Mouse (Mus musculus) monocyte, adult 2 months (primary cell): Measurements from ENCODE around the gene Magi1.

ENCODE experiments used
- DNase-seq, 2 experiments: peaks; one replicate each; pipeline ENCODE4 v3.0.0; 2022; ENCODE audit warnings: low spot score in 2 of 2, low read depth in 1 of 2

The Magi1 gene

GRCm38 (mm10) chr6:94283318-94284061, at the start of gene Magi1:
TSS of gene Magi1 (minus strand) at chr6:94283917.
- DNase-seq, result peak in 1 of 2 experiments; percentile 5

- no peak for DNase-seq
Observed at GRCm38 (mm10) chr6:94327143-94327542, 43.4 kb upstream of the Magi1 start.

DNA sequence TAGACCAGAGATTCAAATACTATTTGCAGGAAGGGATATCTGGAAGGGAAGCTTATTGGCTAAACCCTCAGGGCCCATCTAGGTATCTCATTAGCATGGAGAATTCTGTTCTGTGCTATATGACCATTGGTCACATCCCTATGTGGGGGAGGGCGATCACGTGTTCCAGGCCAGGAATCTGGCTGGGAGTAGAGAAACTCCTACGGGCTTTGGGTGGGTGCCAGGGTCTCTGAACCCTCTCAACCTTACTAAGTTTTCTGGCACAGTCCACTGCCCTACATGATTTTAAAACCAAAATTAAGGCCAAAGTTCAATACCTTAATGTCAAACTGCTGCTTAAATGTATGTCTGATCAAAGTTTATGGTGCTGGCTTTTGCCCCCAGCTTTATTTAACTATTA, 33.2 kb upstream of the Magi1 start:
- DNase-seq, result no peak

DNA sequence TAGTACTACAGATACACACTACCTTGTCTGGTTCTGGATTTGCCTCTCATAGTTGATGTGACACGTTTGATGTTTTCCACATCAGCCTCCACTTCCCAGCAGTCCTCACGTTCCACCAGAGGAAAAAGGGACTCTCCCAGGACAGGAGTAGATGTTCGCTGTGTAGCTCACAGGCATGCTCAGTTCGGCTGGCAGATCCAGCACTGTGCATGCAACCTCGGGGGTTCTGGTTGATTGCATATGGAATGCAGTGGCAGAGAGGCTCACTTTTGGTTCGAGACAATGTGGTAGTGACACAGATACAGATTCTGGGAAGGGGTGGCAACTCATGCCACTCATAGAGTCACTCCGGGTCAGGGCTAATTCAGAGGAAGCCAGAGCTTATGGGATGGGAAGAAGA, 28.6 kb upstream of the Magi1 start:
- no peak for DNase-seq

DNA sequence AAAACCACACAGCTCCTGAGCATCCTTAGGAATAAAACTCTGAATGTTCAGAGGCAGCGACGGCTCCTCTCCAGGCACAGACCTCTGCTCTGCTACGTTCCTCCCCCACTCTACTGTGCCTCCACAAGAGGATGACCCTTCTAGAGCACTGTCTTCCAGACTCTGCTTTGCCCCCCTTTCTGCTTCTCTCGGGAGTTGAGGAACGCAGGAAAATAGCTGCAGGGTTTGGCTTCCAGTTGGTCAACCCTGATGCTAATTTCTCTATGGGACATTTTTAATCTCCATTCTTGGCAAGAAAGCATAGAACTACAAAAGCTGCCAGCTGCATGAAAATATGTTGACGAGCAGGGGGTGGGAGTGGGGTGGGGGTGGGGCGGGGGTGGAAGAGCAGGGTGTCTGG, 24.8 kb upstream of the Magi1 start:
- DNase-seq, result no peak

DNA sequence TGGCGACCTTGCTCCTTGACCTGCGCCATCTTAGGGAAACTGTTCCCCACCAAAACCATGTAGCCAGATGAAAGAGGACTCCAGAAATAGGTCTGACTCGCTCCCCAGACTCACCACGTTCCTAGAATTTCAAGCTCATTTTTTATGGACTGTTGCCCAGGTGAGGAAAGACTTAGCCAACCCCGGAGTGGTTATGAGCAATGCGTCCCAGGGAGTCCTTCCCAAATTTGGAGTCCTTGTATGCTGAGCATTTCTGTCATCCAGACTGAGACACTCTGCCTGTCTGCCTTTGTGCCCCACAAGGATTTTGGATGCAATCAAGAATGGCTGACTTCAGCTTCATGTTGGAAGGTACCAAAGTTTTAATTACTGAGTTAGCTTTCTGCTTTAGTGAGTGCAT, 19.8 kb upstream of the Magi1 start:
- no peak for DNase-seq

DNA sequence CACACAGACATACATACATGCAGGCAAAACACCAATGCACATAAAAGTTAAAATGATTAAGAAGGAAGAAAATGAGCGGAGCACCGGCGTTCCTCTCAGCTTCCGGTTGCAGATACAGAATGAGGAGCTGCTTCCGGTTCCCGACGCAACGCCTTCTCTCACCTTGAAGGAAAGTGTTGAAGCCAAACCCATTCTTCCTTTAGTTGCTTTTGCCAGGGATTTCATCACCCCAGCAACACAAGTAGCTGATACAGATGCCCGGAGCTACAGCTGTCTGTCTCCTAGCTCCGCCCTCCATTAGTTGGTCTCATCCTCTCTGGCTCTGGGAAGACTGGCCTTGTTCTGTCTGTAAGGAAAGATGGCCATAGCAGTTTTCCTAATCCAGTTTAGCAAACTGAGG, 18.1 kb upstream of the Magi1 start:
- no peak for DNase-seq

DNA sequence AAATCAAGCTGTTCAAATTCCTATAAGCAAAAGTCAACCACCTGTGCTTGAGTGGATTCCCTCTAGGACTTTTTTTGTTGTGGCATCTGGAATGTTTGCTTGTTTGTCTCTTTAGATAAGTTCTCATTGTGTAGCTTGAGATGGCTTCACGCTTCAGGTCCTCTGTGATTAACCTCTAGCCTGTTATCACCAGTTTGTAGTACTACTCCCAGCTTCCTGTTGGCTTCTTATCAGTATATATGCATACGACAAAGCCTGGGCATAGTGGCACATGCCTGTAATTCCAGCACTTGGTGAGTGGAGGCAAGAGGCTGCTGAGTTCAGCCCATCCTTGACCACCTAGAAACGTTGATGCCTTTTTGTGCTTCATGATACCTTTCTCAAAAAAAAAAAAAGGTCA, 16.8 kb upstream of the Magi1 start:
- DNase-seq, result no peak

- no peak for DNase-seq
Observed at GRCm38 (mm10) chr6:94287387-94287786, 3.7 kb upstream of the Magi1 start.

DNA sequence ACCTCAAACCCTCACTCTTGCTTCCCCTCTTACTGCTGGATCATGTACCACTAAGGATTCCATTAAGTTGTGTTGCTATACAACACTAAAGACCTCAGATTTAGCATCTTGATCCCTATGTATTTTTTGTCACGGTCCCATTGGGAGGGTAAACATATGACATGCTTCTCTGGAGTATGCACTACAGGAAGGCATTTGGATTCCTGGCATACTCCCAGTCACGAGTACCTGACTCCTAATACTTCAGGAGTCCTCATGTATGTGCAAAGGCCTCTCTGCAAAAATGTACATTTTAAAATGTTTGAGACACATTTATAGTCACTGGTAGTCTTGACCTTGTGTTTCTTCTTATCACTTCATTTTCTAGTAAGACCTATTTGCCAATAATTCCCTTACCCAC, 2.8 kb upstream of the Magi1 start:
- no peak for DNase-seq

- no peak for DNase-seq
Observed at GRCm38 (mm10) chr6:94284089-94284825, 540 bp upstream of the Magi1 start.

GRCm38 (mm10) chr6:94282301-94283241, 1.1 kb downstream of the Magi1 start:
- no peak for DNase-seq

- no peak for DNase-seq
Observed at GRCm38 (mm10) chr6:94281606-94282280, 2.0 kb downstream of the Magi1 start.

DNA sequence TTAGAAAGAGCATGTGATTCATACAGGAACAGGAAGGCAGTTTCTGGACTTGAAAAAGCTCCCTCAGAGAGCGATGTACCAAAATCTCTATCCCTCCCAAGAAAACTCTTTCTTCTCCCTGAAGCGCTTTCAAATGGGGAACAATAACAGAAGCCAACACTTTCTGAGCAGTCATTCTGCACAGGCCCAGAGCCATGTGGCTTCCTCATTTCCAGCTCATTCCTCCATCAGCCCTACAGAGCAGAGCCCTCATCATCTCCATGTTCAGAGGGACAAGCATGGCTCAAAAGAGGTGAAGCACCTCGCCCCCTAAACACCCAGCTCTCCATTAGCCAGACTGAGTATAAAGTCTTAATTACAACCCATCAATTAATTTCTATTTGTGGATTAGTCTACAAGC, 9.8 kb downstream of the Magi1 start:
- DNase-seq, result no peak

DNA sequence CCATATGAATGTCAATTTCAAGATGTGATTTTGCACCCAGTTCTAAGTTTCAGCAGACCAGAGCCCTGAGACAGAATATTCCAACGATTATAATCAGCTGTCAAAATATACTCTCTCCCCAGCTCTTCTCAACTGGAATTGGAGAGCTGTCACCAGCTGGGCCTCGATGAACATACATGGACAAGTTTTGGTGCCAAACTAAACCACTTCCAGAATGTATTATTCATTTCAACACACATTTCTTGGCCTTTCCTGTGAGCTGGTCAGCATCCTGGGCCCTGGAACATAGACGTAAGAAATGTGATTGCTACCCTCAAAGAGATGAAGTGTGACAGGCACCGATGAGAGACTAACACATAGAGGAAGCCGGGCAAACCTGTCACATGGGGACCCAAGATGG, 13.7 kb downstream of the Magi1 start:
- DNase-seq, result no peak

DNA sequence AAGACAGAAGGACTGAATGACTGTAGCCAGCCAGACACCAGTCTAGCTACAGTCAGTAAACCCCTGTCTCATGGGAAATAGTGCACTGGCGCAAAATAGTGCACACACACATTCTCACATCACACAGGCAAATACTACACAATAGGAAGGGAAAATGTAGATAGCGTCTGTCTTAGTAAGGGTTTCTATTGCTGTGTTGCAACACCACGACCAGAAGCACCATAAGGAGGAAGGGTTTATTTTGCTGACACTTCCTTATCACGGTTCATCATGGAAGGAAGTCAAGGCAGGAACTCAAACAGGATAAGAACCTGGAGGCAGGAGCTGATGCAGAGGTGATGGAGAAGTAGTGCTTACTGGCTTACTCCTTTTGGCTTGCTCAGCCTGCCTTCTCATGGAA, 14.5 kb downstream of the Magi1 start:
- DNase-seq, result no peak

DNA sequence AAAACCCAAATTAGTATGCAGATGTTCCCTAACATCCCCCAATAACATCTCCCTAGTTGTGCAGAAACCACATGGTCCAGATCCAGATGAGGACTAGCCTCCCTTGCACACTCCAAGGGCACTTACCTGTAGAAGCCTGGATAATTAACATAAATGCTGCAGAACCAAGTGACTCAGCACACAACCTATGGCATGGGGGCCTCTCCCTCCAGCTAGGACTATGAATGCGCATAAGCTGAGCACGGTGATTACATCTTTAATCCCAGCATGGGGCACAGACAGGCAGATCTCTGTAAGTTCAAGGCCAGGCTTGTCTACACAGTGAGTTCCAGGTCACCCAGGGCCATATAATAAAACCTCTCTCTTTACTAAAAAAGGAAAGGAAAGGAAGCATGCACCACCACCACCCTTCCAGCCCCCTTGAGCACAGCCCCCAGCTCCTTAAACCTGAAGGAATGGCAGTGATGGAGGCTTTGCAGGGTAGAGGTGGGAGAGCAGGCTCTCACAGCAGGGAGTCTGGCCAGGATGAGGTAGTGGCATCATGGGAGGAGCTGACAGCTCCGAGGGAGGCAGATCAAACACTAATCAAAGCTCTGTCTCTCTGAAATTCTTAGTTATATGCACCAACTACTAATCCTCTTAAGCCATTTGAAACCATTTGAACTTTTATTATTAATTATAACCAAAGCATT, 18.3 kb downstream of the Magi1 start:
- no peak for DNase-seq

DNA sequence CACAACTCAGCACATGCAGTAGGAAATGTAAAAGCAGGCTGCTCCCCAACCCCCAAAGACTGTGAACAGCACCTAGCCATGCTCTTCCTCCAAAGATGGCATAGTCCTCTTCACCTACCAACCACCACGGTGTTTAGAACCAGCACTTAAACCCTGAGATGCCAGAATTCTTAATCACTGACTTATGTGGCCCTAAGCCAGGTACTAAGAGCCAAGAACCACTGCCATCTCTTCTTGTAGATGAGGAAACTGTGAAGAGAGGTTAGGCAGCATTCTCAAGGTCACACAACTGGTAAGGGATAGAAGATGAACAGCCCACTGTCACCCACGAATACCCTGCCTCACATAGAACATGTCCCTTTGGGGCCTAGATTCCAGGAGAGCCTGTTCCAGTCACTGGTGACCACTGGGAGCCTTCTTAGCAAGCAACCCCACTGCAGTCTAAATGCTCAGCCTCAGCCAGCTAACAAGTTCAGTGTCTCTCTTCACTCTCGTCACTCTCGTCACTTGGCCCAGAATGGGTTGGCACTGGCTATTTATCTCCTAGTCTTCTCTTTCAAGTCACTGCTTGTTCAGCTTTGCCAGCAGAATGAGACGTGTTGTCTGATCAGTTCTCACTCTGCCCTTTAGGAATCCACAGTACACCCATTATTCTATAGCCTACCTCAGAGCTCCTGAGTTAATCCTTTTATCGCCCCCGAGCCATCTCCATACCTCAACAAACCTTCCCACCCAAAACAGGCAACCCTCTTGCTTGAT, 19.4 kb downstream of the Magi1 start:
- DNase-seq, result no peak

- no peak for DNase-seq
Observed at GRCm38 (mm10) chr6:94260831-94261230, 22.9 kb downstream of the Magi1 start.

DNA sequence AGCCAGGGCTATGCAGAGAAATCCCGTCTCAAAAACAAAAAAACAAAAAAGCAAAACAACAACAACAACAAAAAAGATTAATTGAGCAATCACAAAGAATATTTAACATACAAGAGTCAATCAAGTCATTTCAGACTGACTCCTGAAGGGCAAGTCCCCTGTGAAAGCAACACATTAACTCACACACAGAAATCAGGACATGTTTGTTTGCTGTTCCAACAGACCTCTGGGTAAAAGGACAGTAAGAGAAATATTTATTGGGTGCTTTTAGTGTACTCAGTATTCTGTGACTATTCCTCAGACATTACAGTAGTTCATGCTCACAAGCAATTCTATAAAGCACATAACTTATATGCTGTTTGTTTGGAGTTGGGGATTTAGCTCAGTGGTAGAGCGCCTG, 23.7 kb downstream of the Magi1 start:
- no peak for DNase-seq
